Mouse (Mus musculus) fat pad, adult 2 months (tissue): ENCODE data around the gene Enam.
A peak's percentile ranks its signal among the peaks of the same experiment; 100 is the strongest.
"Not testable (repeated sequence)": the region's sequence is repeated elsewhere in the genome, so short reads cannot be mapped to it uniquely, and the experiment has no call there.

Experiments used
- DNase-seq: peaks from one replicate; pipeline ENCODE4 v3.0.0-alpha.2; 2011; ENCODE audit warnings: low read depth, low spot score; ENCODE audit errors: extremely low read depth

Gene Enam

GRCm38 (mm10) chr5:88487675-88488074, at the start of gene Enam:
Enam (plus strand) TSS chr5:88487975.
- DNase-seq, result no peak

DNA sequence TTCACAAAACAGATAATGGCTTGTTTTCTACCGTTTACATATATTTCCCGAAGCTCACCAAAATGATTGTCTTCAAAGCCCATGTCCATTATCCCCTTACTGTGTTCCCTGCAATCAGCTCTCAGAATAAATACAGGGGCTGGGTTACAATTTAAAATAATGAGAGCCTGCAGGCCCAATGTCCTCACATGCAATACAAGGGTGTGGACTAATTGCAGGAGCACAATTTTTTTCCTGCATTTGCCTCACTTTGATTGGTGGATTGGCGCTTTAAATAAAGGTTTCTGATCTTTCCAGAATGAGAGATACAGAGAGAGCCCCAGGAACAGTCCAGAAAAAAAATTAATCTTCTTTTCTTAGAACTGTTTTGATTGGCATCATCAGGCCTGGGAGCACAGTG, 32.1 kb upstream of the Enam start, which contains the start of gene Ambn:
Ambn (plus strand) TSS at position 301 of the 400 bp plus-strand sequence.
- DNase-seq, result no peak

DNA sequence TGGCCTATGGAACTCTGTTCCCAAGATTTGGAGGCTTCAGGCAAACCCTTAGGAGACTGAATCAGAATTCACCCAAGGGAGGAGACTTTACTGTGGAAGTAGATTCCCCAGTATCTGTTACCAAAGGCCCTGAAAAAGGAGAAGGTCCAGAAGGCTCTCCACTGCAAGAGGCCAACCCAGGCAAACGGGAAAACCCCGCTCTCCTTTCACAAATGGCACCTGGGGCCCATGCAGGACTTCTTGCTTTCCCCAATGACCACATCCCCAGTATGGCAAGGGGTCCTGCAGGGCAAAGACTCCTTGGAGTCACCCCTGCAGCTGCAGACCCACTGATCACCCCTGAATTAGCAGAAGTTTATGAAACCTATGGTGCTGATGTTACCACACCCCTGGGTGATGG, 20.3 kb upstream of the Enam start:
- no peak for DNase-seq

- DNase-seq, result no peak
Measured at GRCm38 (mm10) chr5:88468807-88469704, 18.7 kb upstream of the Enam start.

- DNase-seq, result no peak
Measured at GRCm38 (mm10) chr5:88489004-88489403, 1.2 kb downstream of the Enam start.

DNA sequence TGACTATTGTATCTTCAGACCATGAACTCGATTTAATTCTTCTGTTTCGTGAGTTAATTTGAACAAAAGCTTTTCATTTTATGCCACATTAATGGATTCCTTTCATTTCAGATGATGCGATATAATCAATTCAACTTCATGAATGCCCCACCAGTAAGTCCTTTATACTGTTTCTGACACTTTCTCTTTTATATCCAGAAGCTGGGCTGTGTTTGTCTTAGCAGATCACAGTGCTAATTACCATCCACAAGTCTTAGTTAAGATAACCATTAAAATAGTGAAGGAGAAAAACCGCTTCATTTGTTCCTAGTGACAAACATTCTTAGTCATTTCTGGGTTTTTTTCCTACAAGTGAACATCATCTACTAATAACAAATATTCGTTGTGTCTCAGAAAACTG, 3.3 kb downstream of the Enam start:
- no peak for DNase-seq

- no peak for DNase-seq
Measured at GRCm38 (mm10) chr5:88499781-88500180, 12.0 kb downstream of the Enam start.

DNA sequence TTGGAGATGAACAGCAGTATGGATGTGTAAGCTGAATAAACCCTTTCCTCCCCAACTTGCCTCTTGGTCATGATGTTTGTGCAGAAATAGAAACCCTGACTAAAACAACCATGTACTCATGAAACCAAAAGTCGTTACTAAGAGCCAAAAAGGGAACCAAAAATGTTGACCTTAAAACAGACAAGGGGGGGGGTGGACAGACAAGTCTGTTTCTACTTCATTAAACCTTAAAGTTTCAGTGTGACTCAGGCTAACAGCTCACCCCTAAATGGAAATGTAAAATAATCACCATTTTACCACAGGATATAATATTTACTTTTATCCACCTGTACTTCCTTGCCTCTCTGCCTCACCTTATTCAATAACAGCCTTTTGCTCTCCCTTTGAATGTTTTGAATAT, 20.8 kb downstream of the Enam start:
- DNase-seq, result no peak

GRCm38 (mm10) chr5:88508990-88509389, 21.2 kb downstream of the Enam start:
- DNase-seq, result no peak

- DNase-seq, result no peak
Measured at GRCm38 (mm10) chr5:88519232-88519631, 31.5 kb downstream of the Enam start.

DNA sequence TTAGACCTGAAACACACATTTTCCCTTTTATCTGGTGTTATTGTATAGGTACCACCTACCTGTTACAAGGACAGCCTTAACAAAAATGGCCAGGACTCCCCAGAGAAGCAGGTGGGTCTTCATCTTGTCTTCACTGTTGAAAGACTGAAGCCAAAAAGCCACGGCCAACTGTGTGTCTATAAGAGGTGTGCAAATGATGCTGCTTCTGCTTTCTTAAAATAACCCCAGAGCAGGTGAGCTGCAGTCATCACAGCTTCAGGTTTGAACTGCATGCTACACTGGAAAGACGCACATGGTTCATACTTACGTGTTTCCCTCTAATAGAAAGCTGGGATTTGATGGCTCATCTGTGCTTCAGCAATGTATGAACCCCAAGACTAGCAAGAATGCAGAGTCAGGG, 39.9 kb downstream of the Enam start, which contains the start of gene Jchain:
Jchain (minus strand) TSS at position 235 of the 400 bp plus-strand sequence.
- no peak for DNase-seq

- DNase-seq, result no peak
Measured at GRCm38 (mm10) chr5:88530908-88531307, 43.1 kb downstream of the Enam start.

DNA sequence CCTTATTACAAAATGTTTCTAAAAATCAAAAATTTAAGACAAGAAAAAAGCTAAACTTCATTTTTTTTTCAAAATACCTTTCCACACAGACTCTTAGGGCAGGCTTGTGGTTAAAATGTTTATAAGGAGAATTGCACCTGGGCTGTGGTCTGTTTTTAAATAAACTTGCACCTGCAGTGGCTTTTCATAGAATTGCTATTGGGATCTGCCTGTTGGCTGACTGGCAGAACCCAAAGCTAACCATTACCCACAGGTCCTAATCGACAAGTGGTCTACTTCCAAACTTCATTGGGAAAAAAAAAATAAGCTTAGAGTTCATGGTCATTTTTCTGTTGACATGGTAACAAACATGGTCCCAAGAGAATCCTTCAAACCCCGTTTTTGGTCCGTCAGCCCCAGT, 46.9 kb downstream of the Enam start:
- DNase-seq, result no peak

- no peak for DNase-seq
Measured at GRCm38 (mm10) chr5:88540845-88541244, 53.1 kb downstream of the Enam start.

- DNase-seq, result no peak
Measured at GRCm38 (mm10) chr5:88542651-88543282, 55.0 kb downstream of the Enam start.

GRCm38 (mm10) chr5:88544411-88544810, 56.6 kb downstream of the Enam start:
- DNase-seq, result not testable (repeated sequence)

GRCm38 (mm10) chr5:88545536-88545935, 57.8 kb downstream of the Enam start:
- no peak for DNase-seq

- no peak for DNase-seq
Measured at GRCm38 (mm10) chr5:88553271-88554085, 65.7 kb downstream of the Enam start.

DNA sequence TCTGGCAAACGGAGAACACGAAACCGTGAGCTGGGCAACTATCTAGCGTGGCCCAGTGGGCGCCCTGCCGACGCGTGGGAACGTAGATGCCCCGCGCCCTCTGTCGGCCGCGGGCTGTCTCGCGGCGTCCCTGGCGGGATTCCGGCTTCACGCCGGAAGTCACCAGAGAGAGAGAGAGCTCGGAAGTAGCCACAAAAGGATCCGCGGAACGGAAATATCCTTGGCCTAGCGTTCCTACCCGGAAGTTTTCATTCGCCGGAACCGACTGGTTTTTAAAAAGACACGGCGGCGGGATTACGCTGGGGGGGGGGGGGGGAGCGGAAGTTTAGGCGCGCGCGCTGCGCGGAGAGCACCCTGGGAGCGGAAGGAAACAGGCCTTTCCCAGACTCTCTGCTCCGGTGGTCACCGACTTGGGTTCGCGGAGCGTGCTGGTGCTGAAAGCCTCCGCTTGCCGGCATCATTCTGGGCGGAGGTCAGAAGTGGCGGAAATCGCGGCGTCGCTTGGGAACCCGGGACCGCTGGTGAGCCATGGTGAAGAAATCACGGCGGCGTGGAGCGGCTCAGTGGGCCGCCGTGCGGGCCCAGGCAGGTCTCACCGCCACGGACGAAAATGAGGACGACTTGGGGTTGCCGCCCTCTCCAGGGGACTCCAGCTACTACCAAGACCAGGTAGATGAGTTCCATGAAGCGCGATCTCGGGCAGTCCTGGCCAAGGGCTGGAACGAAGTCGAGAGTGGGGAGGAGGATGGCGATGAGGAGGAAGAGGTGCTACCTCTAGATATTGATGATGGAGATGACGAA, 66.5 kb downstream of the Enam start, which contains the start of gene Utp3:
Utp3 (plus strand) TSS at position 377 of the 801 bp plus-strand sequence.
- DNase-seq, result peak; percentile 84
